Mouse (Mus musculus) T-helper 17 cell (primary cell): Measurements from ENCODE around the gene Sept5.

ENCODE experiments used
- in situ Hi-C, 2 experiments: fragments of 300-600 bp; cut with MboI, MseI; formaldehyde crosslinking; loops; 1 replicate in 1 of 2; 2 replicates in 1 of 2; pipeline ENCODE4 v1.15.1; 2025; ENCODE audit warnings: high pct_unique_total_duplicates in 2 of 2

Gene Sept5

DNA sequence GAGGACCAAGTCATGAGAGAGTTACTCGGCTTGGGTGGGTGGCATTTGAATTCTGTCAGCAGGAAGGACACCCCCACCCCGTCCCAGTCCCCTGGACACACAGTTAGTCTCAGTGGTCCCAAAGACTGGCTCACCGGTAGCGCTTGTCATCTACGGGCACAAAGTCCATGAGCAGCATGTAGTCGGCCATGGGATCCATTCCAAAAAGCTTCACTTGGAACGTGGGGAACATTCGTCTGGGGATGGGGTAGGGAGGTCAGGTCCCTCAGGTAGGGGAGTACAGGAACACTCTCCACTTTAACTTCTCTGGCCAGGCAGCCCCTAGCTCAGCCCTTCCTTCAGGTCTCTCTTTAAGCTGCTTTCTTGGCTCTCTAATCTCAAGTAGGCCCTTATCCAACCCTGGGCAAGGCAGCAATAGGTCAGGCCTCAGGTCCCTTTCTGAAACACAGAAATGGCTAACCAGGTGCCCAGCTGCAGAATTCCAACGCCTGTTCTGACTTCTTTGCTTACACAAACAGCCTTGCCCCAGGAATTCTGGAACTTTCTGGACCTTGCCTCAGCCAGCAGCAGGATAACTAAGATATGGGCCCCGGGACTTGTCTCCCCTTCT is 44.7 kb downstream of the Sept5 start:
- in situ Hi-C loops = no loop called here

DNA sequence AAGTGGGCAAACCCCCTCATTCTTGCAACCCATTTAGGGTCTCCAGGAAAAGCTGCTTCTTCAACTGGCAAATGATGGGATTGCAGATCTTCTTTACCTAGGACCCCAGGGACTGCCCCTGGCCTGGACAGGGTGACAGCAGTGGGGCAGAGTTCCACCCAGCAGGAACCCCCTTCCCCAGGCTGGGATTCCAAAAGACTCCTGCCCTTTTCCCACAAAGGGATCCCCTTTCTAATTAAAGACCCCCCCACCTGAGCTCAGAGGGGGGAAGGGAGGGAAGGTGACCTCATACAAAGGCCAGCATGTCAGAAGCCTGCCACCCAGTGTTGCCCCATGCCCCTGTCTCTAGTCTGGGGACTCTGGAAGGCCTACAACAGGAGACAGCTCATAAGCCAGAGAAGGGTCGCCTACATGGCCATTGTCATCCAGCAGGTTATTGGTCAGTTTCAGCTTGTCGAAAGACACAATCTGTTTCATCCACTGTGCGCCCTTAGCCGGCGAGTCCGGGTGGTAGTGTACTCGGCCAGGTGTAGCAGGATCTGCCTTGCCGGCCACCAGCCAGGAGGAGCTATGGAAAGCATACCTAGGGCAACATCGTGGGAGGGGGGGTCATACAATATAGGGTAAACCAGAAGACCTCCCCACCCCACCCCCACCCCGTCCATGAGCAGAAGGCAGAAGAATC is 45.9 kb downstream of the Sept5 start:
- in situ Hi-C loops = no loop called here

GRCm38 (mm10) chr16:18583169-18583568 is 46.6 kb downstream of the Sept5 start:
- in situ Hi-C loops = no loop called here

DNA sequence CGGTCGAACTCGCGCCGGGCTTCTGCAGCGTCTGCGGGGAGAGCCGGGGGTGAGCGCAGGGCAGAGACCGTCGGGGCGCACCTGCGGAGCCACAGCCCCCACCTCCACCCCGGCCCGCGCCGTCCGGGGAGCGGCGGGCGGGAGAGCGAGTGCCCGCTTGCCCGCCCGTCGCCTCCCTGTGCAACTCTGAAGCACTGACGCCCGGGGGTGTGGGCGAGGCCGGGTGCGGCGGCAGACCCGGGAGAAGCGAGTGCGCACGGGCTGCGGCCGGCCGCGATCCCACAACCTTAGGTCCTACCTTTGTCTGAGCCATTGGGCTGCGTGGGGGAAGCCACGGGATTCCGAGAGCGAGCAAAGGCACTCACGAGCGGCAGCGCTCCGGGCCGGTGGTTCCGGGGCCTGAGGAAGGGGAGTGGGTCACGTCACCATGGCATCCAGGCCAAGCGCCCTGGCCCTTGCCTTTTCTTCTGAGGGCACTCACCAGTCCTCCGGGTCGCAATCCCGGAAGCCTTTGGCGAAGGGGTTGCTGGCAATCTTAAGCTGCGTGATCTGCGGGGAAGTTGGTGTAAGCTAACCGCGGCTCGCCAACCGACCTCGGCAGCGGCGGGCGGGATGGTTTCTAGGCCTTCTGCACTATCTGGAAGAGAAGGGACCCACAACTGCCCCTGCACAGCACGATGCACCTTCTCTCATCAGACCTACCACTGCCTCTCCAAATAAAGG is 47.2 kb downstream of the Sept5 start:
- in situ Hi-C loops = no loop called here

GRCm38 (mm10) chr16:18581623-18582205 is 48.0 kb downstream of the Sept5 start:
- in situ Hi-C loops = no loop called here

DNA sequence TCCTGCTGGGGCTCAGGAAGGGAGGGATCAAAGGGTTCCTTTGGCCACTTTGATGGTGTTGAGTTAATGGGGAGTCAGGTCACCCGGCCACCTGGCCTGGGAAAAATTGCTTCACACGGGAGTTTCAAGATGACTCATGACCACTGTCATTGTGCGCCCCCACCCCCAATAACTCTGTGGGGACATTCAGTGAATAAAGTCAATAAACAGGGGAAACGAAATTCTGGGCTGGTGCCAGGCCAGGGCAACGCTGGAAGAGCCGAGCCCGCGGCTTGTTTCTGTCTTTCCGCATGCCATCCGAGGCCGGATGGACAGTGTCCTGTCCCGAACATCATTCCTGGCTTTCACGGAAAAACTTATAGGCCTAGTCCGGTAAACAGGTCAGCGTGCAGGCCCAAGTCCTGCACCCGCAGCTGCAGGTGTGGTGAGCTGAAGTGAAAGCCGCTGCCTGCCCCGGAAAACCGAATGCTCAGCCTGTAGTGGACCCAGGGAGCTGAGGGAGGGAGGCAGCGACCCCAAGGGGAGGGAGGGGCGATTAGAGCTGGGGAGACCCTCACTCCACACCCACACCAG is 48.6 kb downstream of the Sept5 start:
- in situ Hi-C loops = no loop called here

- in situ Hi-C loops = no loop called here
These were observed 49.4 kb downstream of the Sept5 start for GRCm38 (mm10) chr16:18580389-18580788.

DNA sequence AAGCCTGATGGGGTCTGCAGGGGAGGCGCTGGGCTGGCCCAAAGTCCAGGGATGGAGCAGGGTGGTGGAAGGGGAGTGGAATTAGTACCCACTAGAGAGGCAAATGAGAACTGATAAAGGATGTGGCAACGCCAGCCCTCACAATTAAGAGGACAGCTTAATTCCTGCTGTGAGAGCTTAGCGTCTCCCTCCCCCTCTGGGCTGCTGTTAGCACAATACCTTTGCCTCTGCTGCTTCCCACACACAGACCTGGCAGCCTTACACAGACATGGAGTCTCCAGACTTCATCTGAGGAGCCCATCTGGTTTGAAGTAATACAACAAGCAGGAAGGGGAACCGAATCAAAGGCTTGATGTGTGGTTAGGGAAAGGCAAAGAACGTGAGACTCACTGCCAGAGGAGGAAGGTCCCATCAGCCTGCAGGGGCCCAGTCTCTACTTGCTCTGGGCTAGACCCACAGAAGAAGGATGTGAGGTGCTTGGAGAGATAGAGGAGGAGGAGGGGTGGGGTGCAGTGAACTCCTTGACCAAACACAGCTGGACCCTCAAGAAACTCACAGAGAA is 52.1 kb downstream of the Sept5 start:
- in situ Hi-C loops = no loop called here

DNA sequence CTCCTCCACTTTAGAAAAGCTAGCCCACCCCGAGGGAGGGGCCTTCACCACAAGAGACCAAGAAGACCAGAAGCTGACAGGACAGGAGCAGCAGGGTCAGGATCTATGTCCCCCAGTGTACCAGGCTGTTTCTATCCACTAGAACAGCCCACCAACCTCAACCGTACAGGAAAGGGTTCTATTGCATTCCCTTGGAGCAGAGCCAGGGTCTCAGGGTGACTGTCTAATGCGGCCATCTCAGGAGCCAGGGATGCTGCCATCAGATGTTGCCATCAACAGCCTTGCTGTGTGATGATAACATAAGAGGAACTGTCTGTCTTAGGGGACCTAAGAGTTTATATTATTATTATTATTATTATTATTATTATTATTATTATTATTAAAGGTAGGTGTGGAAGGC is 52.7 kb downstream of the Sept5 start:
- in situ Hi-C loops = no loop called here

DNA sequence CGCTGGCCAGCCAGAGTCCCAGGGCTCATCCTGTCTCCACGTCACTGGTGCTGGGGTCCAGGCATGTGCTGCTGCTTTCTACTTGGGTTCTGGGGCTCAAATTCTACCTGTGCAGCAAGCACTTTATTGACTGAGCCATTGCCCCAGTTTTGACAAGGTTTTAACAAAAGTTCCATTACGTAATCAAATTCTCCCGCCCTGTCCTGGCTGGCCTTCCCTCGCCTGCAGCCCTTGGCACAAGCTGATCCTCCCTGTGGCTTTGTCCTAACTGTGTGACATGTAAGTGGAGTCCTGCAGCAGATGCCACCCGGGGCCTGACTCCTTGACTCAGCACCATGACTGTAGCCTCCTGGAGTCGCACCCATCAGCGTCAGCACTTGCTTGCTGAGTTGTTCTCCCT is 55.6 kb downstream of the Sept5 start:
- in situ Hi-C loops = no loop called here
